Mouse (Mus musculus): ENCODE results near the gene Rhot2.

DNA sequence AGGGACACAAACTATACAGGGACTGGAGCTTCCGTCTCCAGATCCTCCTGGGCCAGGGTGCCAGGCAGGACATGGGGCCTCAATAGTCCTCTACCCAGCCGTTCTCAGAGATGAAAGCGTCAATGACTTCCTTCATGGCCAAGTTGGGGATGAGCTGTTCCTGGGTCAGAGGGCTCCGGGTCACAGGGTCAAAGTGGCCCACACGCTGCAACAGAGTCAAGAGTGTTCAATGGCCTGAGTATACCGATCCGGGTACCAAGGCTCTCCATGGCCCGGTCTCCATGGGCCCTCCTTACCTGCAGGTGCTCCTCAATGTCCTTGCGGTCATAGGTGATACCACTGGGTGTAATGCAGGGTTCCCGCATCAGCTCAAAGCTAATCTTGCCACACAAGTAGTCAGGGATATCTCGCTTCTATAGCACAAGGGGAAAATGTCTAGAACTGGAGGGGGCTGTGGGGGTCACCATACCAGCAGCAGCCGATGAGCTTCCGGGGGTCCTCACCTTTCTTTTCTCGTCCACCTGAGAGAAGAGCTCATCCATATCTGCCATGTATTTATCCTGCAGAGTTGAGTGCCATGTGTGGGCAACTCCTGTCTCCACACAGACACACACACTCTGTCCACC is 13.7 kb downstream of the Rhot2 start:
- TF ChIP-seq POLR2A (IDR thresholded peaks at IDR 0.05; ENCODE audit: low read depth, low read length) (no peak), CTCF (IDR thresholded peaks at IDR 0.05; ENCODE audit: extremely low read depth, insufficient read length, insufficient replicate concordance, low read depth, low read length) (no peak)

Data from small intestine, adult 2 months (tissue).